Mouse (Mus musculus) yolk sac, embryonic 10.5 days (tissue): ENCODE measurements at regions not wholly inside any gene's neighbourhood (a gene's known extent, or its start where the extent isn't known, plus 50 kb on each side); places are given as distances from the start of the nearest gene placed in this dataset.

Experiments
- DNase-seq: peaks from one replicate; pipeline ENCODE4 v3.0.0-alpha.2; 2017; ENCODE audit warnings: low spot score

- peak; percentile 14 for DNase-seq
Measured at GRCm38 (mm10) chr9:120812667-120813210, 116.3 kb upstream of the Ctnnb1 start.

GRCm38 (mm10) chr9:120814286-120814685, 114.7 kb upstream of the Ctnnb1 start:
- no peak for DNase-seq

- DNase-seq, result no peak
Measured at GRCm38 (mm10) chr9:120818726-120819317, 110.2 kb upstream of the Ctnnb1 start.

GRCm38 (mm10) chr9:120820892-120821291, 108.1 kb upstream of the Ctnnb1 start:
- no peak for DNase-seq

GRCm38 (mm10) chr9:120823397-120823796, 105.6 kb upstream of the Ctnnb1 start:
- no peak for DNase-seq

- no peak for DNase-seq
Measured at GRCm38 (mm10) chr9:120826266-120826665, 102.8 kb upstream of the Ctnnb1 start.

- DNase-seq, result peak; percentile 17
Measured at GRCm38 (mm10) chr9:120830526-120830925, 98.5 kb upstream of the Ctnnb1 start.

- no peak for DNase-seq
Measured at GRCm38 (mm10) chr9:120834166-120834565, 94.8 kb upstream of the Ctnnb1 start.

GRCm38 (mm10) chr9:120835621-120836020, 93.4 kb upstream of the Ctnnb1 start:
- DNase-seq, result no peak

GRCm38 (mm10) chr9:120837431-120838150, 91.4 kb upstream of the Ctnnb1 start:
- DNase-seq, result no peak

- DNase-seq, result no peak
Measured at GRCm38 (mm10) chr9:120843753-120844152, 85.3 kb upstream of the Ctnnb1 start.

GRCm38 (mm10) chr9:120845538-120845937, 83.5 kb upstream of the Ctnnb1 start:
- no peak for DNase-seq

GRCm38 (mm10) chr9:120847649-120848048, 81.4 kb upstream of the Ctnnb1 start:
- DNase-seq, result no peak

GRCm38 (mm10) chr9:120848962-120849361, 80.1 kb upstream of the Ctnnb1 start:
- no peak for DNase-seq

GRCm38 (mm10) chr9:120850092-120850491, 78.9 kb upstream of the Ctnnb1 start:
- no peak for DNase-seq

- DNase-seq, result no peak
Measured at GRCm38 (mm10) chr9:120851914-120852313, 77.1 kb upstream of the Ctnnb1 start.

- no peak for DNase-seq
Measured at GRCm38 (mm10) chr9:120852572-120852971, 76.4 kb upstream of the Ctnnb1 start.

- DNase-seq, result no peak
Measured at GRCm38 (mm10) chr9:120853032-120853597, 75.9 kb upstream of the Ctnnb1 start.

- no peak for DNase-seq
Measured at GRCm38 (mm10) chr9:120854351-120854750, 74.7 kb upstream of the Ctnnb1 start.

GRCm38 (mm10) chr9:120855293-120856050, 73.5 kb upstream of the Ctnnb1 start:
- no peak for DNase-seq

GRCm38 (mm10) chr9:120857849-120858510, 71.0 kb upstream of the Ctnnb1 start:
- DNase-seq, result no peak
